Mouse (Mus musculus) C2C12 (cell line): ENCODE results near the gene Syt17. TPM values are rescaled to one million over a fixed set of nuclear protein-coding genes. Genes with fewer than 3 reads are reported as not detected.

Experiments used
- H3K27me3 ChIP-seq: one replicate; pipeline ENCODE4 v1.6.1; 2011; ENCODE audit not compliant: control insufficient read depth, insufficient read depth, insufficient read length
- H3K36me3 ChIP-seq: one replicate; pipeline ENCODE4 v1.6.1; 2011; ENCODE audit not compliant: control insufficient read depth, insufficient read depth
- H3K4me3 ChIP-seq: one replicate; pipeline ENCODE4 v1.5.1; 2011; ENCODE audit warnings: mild to moderate bottlenecking, control low read depth; ENCODE audit not compliant: poor library complexity, insufficient read depth, severe bottlenecking
- H3K79me2 ChIP-seq: one replicate; pipeline ENCODE4 v1.6.1; 2011; ENCODE audit not compliant: control insufficient read depth, insufficient read depth
- H3K79me3 ChIP-seq: one replicate; pipeline ENCODE4 v1.6.1; 2011; ENCODE audit warnings: low read depth, control low read depth
- H3ac ChIP-seq: one replicate; pipeline ENCODE3; 2011; ENCODE audit warnings: low read depth; ENCODE audit not compliant: control insufficient read depth, insufficient read length
- CEBPB ChIP-seq: IDR thresholded peaks from one replicate; pipeline ENCODE4 v1.6.1; 2011; ENCODE audit warnings: low read depth, mild to moderate bottlenecking, control low read depth, moderate library complexity
- CTCF ChIP-seq: IDR thresholded peaks from one replicate; pipeline ENCODE4 v1.5.1; 2011; ENCODE audit not compliant: control insufficient read depth, insufficient read depth, insufficient read length
- FOSL1 ChIP-seq: IDR thresholded peaks from one replicate; pipeline ENCODE4 v1.8.0; 2011; ENCODE audit warnings: mild to moderate bottlenecking, low read length; ENCODE audit not compliant: poor library complexity, insufficient read depth, severe bottlenecking
- MAX ChIP-seq: IDR thresholded peaks from one replicate; pipeline ENCODE4 v1.6.1; 2011; ENCODE audit warnings: mild to moderate bottlenecking, control low read depth
- MYOD1 ChIP-seq: IDR thresholded peaks from one replicate; pipeline ENCODE4 v1.6.1; 2011; ENCODE audit warnings: low read depth; ENCODE audit not compliant: control insufficient read depth, insufficient read length
- MYOG ChIP-seq: IDR thresholded peaks from one replicate; pipeline ENCODE4 v1.6.1; 2011; ENCODE audit not compliant: control insufficient read depth, insufficient read length; ENCODE audit errors: extremely low read depth
- USF1 ChIP-seq: IDR thresholded peaks from one replicate; pipeline ENCODE4 v1.6.1; 2011; ENCODE audit warnings: low read depth, mild to moderate bottlenecking, control low read depth, moderate library complexity
- polyA plus RNA-seq: library from polyadenylated mRNA; unstranded; fragments of >200 nt; fragmentation: generic; extraction: Trizol; gene quantifications from one replicate; pipeline ENCODE4 v1.2.1, GENCODE M21; 2012; ENCODE audit warnings: missing spikeins

The Syt17 gene
- polyA plus RNA-seq, 1 experiment = 5.3 TPM

GRCm38 (mm10) chr7:118405251-118405650 lies 42.8 kb downstream of the Syt17 start:
- Histone ChIP-seq H3K27me3 (no peaks in the 10 kb centered on the region), H3ac (no peak overlapping the region), H3K79me3 (no peaks in the 10 kb centered on the region), H3K36me3 (no peaks in the 10 kb centered on the region), H3K79me2 (no peaks in the 10 kb centered on the region), H3K4me3 (no peak overlapping the region)
- no peak for TF ChIP-seq MAX
- TF ChIP-seq FOSL1 = no peak
- no peak for TF ChIP-seq CEBPB
- TF ChIP-seq MYOG = no peak
- no peak for TF ChIP-seq CTCF
- no peak for TF ChIP-seq MYOD1
- no peak for TF ChIP-seq USF1

GRCm38 (mm10) chr7:118402576-118403022 lies 45.4 kb downstream of the Syt17 start:
- no peak for TF ChIP-seq MYOD1
- TF ChIP-seq CEBPB = no peak
- TF ChIP-seq MYOG = no peak
- TF ChIP-seq FOSL1 = no peak
- TF ChIP-seq CTCF = no peak
- TF ChIP-seq USF1 = no peak
- TF ChIP-seq MAX = no peak
- no peak overlapping the region for H3K4me3 ChIP-seq
- H3K79me3 ChIP-seq = no peaks in the 10 kb centered on the region

GRCm38 (mm10) chr7:118401949-118402348 lies 46.1 kb downstream of the Syt17 start:
- H3K79me3 ChIP-seq = no peaks in the 10 kb centered on the region
- H3K4me3 ChIP-seq = no peak overlapping the region
- TF ChIP-seq CTCF (no peak), MYOD1 (no peak), MYOG (no peak), MAX (no peak), USF1 (no peak), FOSL1 (no peak), CEBPB (no peak)
- no peaks in the 10 kb centered on the region for H3K36me3 ChIP-seq
- no peaks in the 10 kb centered on the region for H3K27me3 ChIP-seq
- H3K79me2 ChIP-seq = no peaks in the 10 kb centered on the region
- no peak overlapping the region for H3ac ChIP-seq

More at GRCm38 (mm10) chr7:118402576-118403022, 45.4 kb downstream of the Syt17 start:
- Histone ChIP-seq H3K27me3 (no peaks in the 10 kb centered on the region), H3ac (no peak overlapping the region), H3K79me2 (no peaks in the 10 kb centered on the region), H3K36me3 (no peaks in the 10 kb centered on the region)

- Histone ChIP-seq H3K79me3 (no peaks in the 10 kb centered on the region), H3K36me3 (no peaks in the 10 kb centered on the region), H3K27me3 (no peaks in the 10 kb centered on the region), H3K4me3 (no peak overlapping the region), H3ac (no peak overlapping the region), H3K79me2 (no peaks in the 10 kb centered on the region)
- TF ChIP-seq MYOD1 (no peak), CEBPB (no peak), MYOG (no peak)
Observed at GRCm38 (mm10) chr7:118399764-118400163, 48.3 kb downstream of the Syt17 start.

- TF ChIP-seq MYOD1 (no peak), USF1 (no peak), CEBPB (no peak), FOSL1 (no peak), CTCF (no peak), MYOG (no peak), MAX (no peak)
- no peak overlapping the region for H3ac ChIP-seq
- H3K36me3 ChIP-seq = no peaks in the 10 kb centered on the region
- H3K4me3 ChIP-seq = no peak overlapping the region
- no peaks in the 10 kb centered on the region for H3K79me3 ChIP-seq
- H3K79me2 ChIP-seq = no peaks in the 10 kb centered on the region
- H3K27me3 ChIP-seq = no peaks in the 10 kb centered on the region
Observed at GRCm38 (mm10) chr7:118390705-118391104, 57.3 kb downstream of the Syt17 start.

- no peaks in the 10 kb centered on the region for H3K79me3 ChIP-seq
- H3K79me2 ChIP-seq = no peaks in the 10 kb centered on the region
- no peak for TF ChIP-seq MYOD1
- no peak for TF ChIP-seq USF1
- no peak for TF ChIP-seq FOSL1
- H3K36me3 ChIP-seq = no peaks in the 10 kb centered on the region
- no peaks in the 10 kb centered on the region for H3K27me3 ChIP-seq
- H3K4me3 ChIP-seq = no peak overlapping the region
- no peak overlapping the region for H3ac ChIP-seq
Observed at GRCm38 (mm10) chr7:118380996-118381395, 67.0 kb downstream of the Syt17 start.
